Mouse (Mus musculus) heart, adult 2 months (tissue): ENCODE measurements at regions not wholly inside any gene's neighbourhood (a gene's known extent, or its start where the extent isn't known, plus 50 kb on each side); places are given as distances from the start of the nearest gene placed in this dataset.

Experiments used
- CTCF ChIP-seq: fragments of 200-600 bp; IDR thresholded peaks from 2 replicates; pipeline ENCODE4 v1.8.1; 2022; ENCODE audit warnings: antibody characterized with exemption, mild to moderate bottlenecking, moderate library complexity
- EP300 ChIP-seq: fragments of 200-500 bp; IDR thresholded peaks from 2 replicates; pipeline ENCODE4 v1.6.1; 2011; ENCODE audit warnings: low read depth, low read length, control low read depth; ENCODE audit not compliant: insufficient read depth
- POLR2A ChIP-seq: fragments of 200-500 bp; IDR thresholded peaks from 2 replicates; pipeline ENCODE4 v1.6.1; 2011; ENCODE audit warnings: mild to moderate bottlenecking, low read depth, low read length, control low read depth; ENCODE audit not compliant: insufficient read depth

DNA sequence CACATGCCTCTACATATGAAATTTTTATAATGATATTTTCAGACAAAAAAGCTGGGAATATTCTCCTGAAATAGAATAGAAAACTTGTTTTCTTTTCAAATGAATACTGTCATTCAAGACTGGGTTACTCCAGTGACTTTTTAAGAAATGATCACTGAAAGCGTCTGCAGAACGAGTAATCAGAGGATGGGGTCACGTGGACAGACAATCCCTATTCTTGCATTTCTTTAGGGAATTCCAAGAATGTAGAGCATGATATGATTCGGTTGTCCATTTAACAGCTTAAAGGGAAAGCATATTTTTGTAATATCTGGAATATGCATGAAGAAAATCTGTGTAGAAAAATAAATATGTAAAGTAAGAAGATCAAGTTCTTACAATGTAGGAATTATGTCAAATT lies 65.6 kb downstream of the 4933402N22Rik start:
- TF ChIP-seq POLR2A (no peak), EP300 (no peak), CTCF (no peak)
